ENCODE assay signal across 16 mouse cellular contexts in genomic region chr8:61586529-61586928, GRCm38 (mm10).
"Had no signal": no experiment of that assay in that cellular context is flagged by ENCODE, and none has a peak within 500 bp of the region (broad histone marks: within the 10 kb centered on the region; RNA-seq: fewer than 3 reads in every experiment).

No protein-coding gene starts in this region.

- H3K27ac ChIP-seq: kidney, postnatal 0 days; limb, embryonic 10.5 days; limb, embryonic 13.5 days; liver, embryonic 14.5 days had no signal

- H3K27me3 ChIP-seq: limb, embryonic 13.5 days; stomach, embryonic 15.5 days had no signal

- H3K4me2 ChIP-seq: limb, embryonic 13.5 days; lung, embryonic 14.5 days; midbrain, embryonic 11.5 days; stomach, embryonic 15.5 days had no signal

- DNase-seq: kidney, adult 2 months; kidney, postnatal 25 days; liver; liver, postnatal 0 days; lung, embryonic 14.5 days; lung, postnatal 36 days; midbrain, embryonic 14.5 days; thymus, postnatal 25 days had no signal

- ATAC-seq: intestine, postnatal 0 days; liver, postnatal 0 days; lung, postnatal 0 days had no signal

- H3K9ac ChIP-seq: limb, embryonic 13.5 days; liver, embryonic 14.5 days; liver, postnatal 0 days; lung, embryonic 14.5 days; stomach, embryonic 15.5 days had no signal

- H3K4me3 ChIP-seq: limb, embryonic 10.5 days; limb, embryonic 13.5 days; stomach, embryonic 15.5 days had no signal

- H3K9me3 ChIP-seq: limb, embryonic 10.5 days; stomach, embryonic 15.5 days had no signal
